Mouse (Mus musculus) CH12.LX (cell line): ENCODE measurements at regions not wholly inside any gene's neighbourhood (a gene's known extent, or its start where the extent isn't known, plus 50 kb on each side); places are given as distances from the start of the nearest gene placed in this dataset.

Experiments used
- DNase-seq: peaks from one replicate; pipeline ENCODE4 v3.0.0-alpha.2; 2013; ENCODE audit errors: extremely low read depth
- H3K27ac ChIP-seq: 2 replicates; pipeline ENCODE4 v1.5.1; 2012; ENCODE audit warnings: low read depth, mild to moderate bottlenecking, control low read depth, moderate library complexity; ENCODE audit not compliant: insufficient read depth
- H3K27me3 ChIP-seq: replicated peaks from 2 replicates; pipeline ENCODE3; 2012; ENCODE audit warnings: inconsistent platforms
- H3K36me3 ChIP-seq, 2 experiments: replicated peaks in 1 of 2; 2 replicates each; pipeline versions ENCODE3 to v1.6.1; 2012; ENCODE audit warnings: inconsistent platforms in 1 of 2, low read length in 1 of 2, mild to moderate bottlenecking in 1 of 2, mixed read lengths in 1 of 2, moderate library complexity in 1 of 2; ENCODE audit not compliant: control insufficient read depth in 1 of 2, insufficient read depth in 1 of 2
- H3K4me1 ChIP-seq, 2 experiments: 2 replicates each; pipeline ENCODE4 v1.6.1; 2012; ENCODE audit warnings: inconsistent platforms in 1 of 2, moderate library complexity in 1 of 2; ENCODE audit not compliant: insufficient read depth in 2 of 2, control insufficient read depth in 1 of 2
- H3K4me2 ChIP-seq: 2 replicates; pipeline ENCODE4 v1.6.1; 2012; ENCODE audit warnings: low read depth, mild to moderate bottlenecking, control low read depth; ENCODE audit not compliant: poor library complexity, insufficient read depth, severe bottlenecking
- H3K4me3 ChIP-seq, 3 experiments: fragments of 150-350 bp in 1 of 3; sonication (generic) in 1 of 3; replicated peaks in 1 of 3; 2 replicates each; pipeline versions ENCODE3 to v1.5.1; 2011 to 2012; ENCODE audit warnings: low read depth in 2 of 3, low read length in 2 of 3, mild to moderate bottlenecking in 2 of 3, moderate library complexity in 2 of 3, control low read depth in 1 of 3, improper control_type of control experiment in 1 of 3, inconsistent platforms in 1 of 3, mixed read lengths in 1 of 3; ENCODE audit not compliant: poor library complexity in 1 of 3
- H3K79me2 ChIP-seq: replicated peaks from 2 replicates; pipeline ENCODE4 v1.6.1; 2012; ENCODE audit warnings: mild to moderate bottlenecking, moderate library complexity; ENCODE audit not compliant: control insufficient read depth, poor library complexity, insufficient read depth, severe bottlenecking; ENCODE audit errors: extremely low read depth
- H3K9ac ChIP-seq: 2 replicates; pipeline ENCODE4 v1.6.1; 2012; ENCODE audit warnings: low read depth, mild to moderate bottlenecking, control low read depth, moderate library complexity; ENCODE audit not compliant: insufficient read depth
- H3K9me3 ChIP-seq: replicated peaks from 2 replicates; pipeline ENCODE3; 2012; ENCODE audit warnings: low read length, inconsistent platforms, mixed read lengths
- BHLHE40 ChIP-seq: IDR thresholded peaks from 2 replicates; pipeline ENCODE4 v1.6.1; 2011; ENCODE audit warnings: mild to moderate bottlenecking, low read depth, low read length, improper control_type of control experiment
- CHD2 ChIP-seq: IDR thresholded peaks from 2 replicates; pipeline ENCODE4 v1.6.1; 2011; ENCODE audit warnings: low read length, improper control_type of control experiment
- E2F4 ChIP-seq: IDR thresholded peaks from 2 replicates; pipeline ENCODE4 v1.6.1; 2011; ENCODE audit warnings: low read depth, low read length, improper control_type of control experiment; ENCODE audit not compliant: insufficient replicate concordance
- ELF1 ChIP-seq: IDR thresholded peaks from 2 replicates; pipeline ENCODE4 v1.6.1; 2014; ENCODE audit warnings: low read depth, mild to moderate bottlenecking, inconsistent platforms, low read length, improper control_type of control experiment
- GABPA ChIP-seq: IDR thresholded peaks from 2 replicates; pipeline ENCODE4 v1.6.1; 2012; ENCODE audit warnings: low read depth, low read length, improper control_type of control experiment, inconsistent platforms; ENCODE audit not compliant: insufficient replicate concordance
- JUN ChIP-seq: IDR thresholded peaks from 2 replicates; pipeline ENCODE4 v1.6.1; 2011; ENCODE audit warnings: low read depth, mild to moderate bottlenecking, low read length, improper control_type of control experiment, moderate library complexity; ENCODE audit not compliant: insufficient read depth
- JUND ChIP-seq: conservative IDR thresholded peaks from 2 replicates; pipeline ENCODE4 v1.6.1; 2011; ENCODE audit warnings: low read depth, low read length, improper control_type of control experiment
- KAT2A ChIP-seq: IDR thresholded peaks from 2 replicates; pipeline ENCODE4 v1.6.1; 2012; ENCODE audit warnings: low read length, improper control_type of control experiment, inconsistent platforms; ENCODE audit not compliant: insufficient replicate concordance
- MAX ChIP-seq: IDR thresholded peaks from 2 replicates; pipeline ENCODE4 v1.6.1; 2011; ENCODE audit warnings: low read length, improper control_type of control experiment
- MXI1 ChIP-seq: IDR thresholded peaks from 2 replicates; pipeline ENCODE4 v1.6.1; 2011; ENCODE audit warnings: mild to moderate bottlenecking, low read depth, low read length, improper control_type of control experiment
- NELFE ChIP-seq: IDR thresholded peaks from 2 replicates; pipeline ENCODE4 v1.6.1; 2011; ENCODE audit warnings: low read depth, low read length, improper control_type of control experiment
- NRF1 ChIP-seq: IDR thresholded peaks from 2 replicates; pipeline ENCODE4 v1.6.1; 2014; ENCODE audit warnings: low read depth, mild to moderate bottlenecking, inconsistent platforms, low read length, improper control_type of control experiment, moderate library complexity
- RCOR1 ChIP-seq: conservative IDR thresholded peaks from 2 replicates; pipeline ENCODE4 v1.6.1; 2012; ENCODE audit warnings: low read depth, mild to moderate bottlenecking, inconsistent platforms, low read length, improper control_type of control experiment
- SIN3A ChIP-seq: IDR thresholded peaks from 2 replicates; pipeline ENCODE4 v1.6.1; 2012; ENCODE audit warnings: low read length, improper control_type of control experiment, inconsistent platforms
- SMC3 ChIP-seq: IDR thresholded peaks from 2 replicates; pipeline ENCODE4 v1.6.1; 2011; ENCODE audit warnings: low read depth, low read length, improper control_type of control experiment
- TBP ChIP-seq: conservative IDR thresholded peaks from 2 replicates; pipeline ENCODE4 v1.6.1; 2011; ENCODE audit warnings: low read depth, low read length, improper control_type of control experiment
- USF1 ChIP-seq: IDR thresholded peaks from 2 replicates; pipeline ENCODE4 v1.6.1; 2014; ENCODE audit warnings: low read depth, mild to moderate bottlenecking, inconsistent platforms, low read length, improper control_type of control experiment
- USF2 ChIP-seq: conservative IDR thresholded peaks from 2 replicates; pipeline ENCODE4 v1.6.1; 2011; ENCODE audit warnings: low read depth, low read length, improper control_type of control experiment
- dilution Hi-C: fragments of 300-500 bp; cut with MboI; formaldehyde crosslinking; loops from 2 replicates; pipeline ENCODE4 v1.14.3; 2020; ENCODE audit warnings: low sequenced_read_pairs; ENCODE audit not compliant: extremely low pct_unique_long_range_greater_than_20kb, extremely low pct_ligation_motif_present
- in situ Hi-C: fragments of 300-500 bp; cut with MboI; formaldehyde crosslinking; loops from 3 replicates; pipeline ENCODE4 v1.14.3; 2019; ENCODE audit warnings: low sequenced_read_pairs, low pct_ligation_motif_present, low pct_unique_long_range_greater_than_20kb, mixed read lengths

GRCm38 (mm10) chr17:4876431-4876830 lies 117.7 kb upstream of the Arid1b start:
- Histone ChIP-seq H3K27me3 (no peaks in the 10 kb centered on the region), H3K79me2 (no peaks in the 10 kb centered on the region), H3K27ac (no peak overlapping the region), H3K4me1 (peaks cover 0 to 9% of the 10 kb centered on the region in 2 experiments; a peak in 1 of 4 replicates), H3K4me3 (no peak overlapping the region), H3K4me2 (no peak overlapping the region), H3K36me3 (no peaks in the 10 kb centered on the region), H3K9me3 (no peaks in the 10 kb centered on the region), H3K9ac (no peak overlapping the region)
- dilution Hi-C loops: no loop called here
- TF ChIP-seq NELFE (no peak), SMC3 (no peak), E2F4 (no peak), BHLHE40 (no peak), SIN3A (no peak), USF2 (no peak), NRF1 (no peak)
- in situ Hi-C loops: no loop called here
- no peak for DNase-seq

- no peak for TF ChIP-seq USF1
- no peak for TF ChIP-seq CHD2
- TF ChIP-seq GABPA: no peak
- no peak for TF ChIP-seq RCOR1
- TF ChIP-seq MAX: no peak
- no peak for TF ChIP-seq KAT2A
- no peak for TF ChIP-seq JUND
- no peak for TF ChIP-seq SMC3
- TF ChIP-seq JUN: no peak
- no peak for TF ChIP-seq SIN3A
- no peak for TF ChIP-seq TBP
- no peak for TF ChIP-seq ELF1
- TF ChIP-seq BHLHE40: no peak
- no peak for TF ChIP-seq MXI1
- Histone ChIP-seq H3K27me3 (no peaks in the 10 kb centered on the region), H3K36me3 (no peaks in the 10 kb centered on the region), H3K79me2 (no peaks in the 10 kb centered on the region), H3K4me2 (no peak overlapping the region; the same call in 1 of the 2 replicates), H3K27ac (no peak overlapping the region), H3K9me3 (no peaks in the 10 kb centered on the region), H3K9ac (no peak overlapping the region), H3K4me1 (no peaks in the 10 kb centered on the region), H3K4me3 (no peak overlapping the region)
- in situ Hi-C loops (no loop called here), dilution Hi-C loops (no loop called here)
- peak; percentile 2 for DNase-seq
These were observed 112.7 kb upstream of the Arid1b start for GRCm38 (mm10) chr17:4881473-4881872.
